Mouse (Mus musculus) kidney, postnatal 0 days (tissue): ENCODE data around the gene Ring1. TPM values are rescaled to one million over a fixed set of nuclear protein-coding genes. Genes with fewer than 3 reads are reported as not detected.

Experiments used
- ATAC-seq: fragments of 200-750 bp; cut with Nextera tagmentation; replicated peaks from 2 replicates; pipeline ENCODE4 v1.8.0; 2017; ENCODE audit warnings: low read depth, moderate number of reproducible peaks, moderate TSS enrichment, moderate library complexity; ENCODE audit not compliant: low FRiP score
- DNase-seq: peaks from one replicate; pipeline ENCODE4 v3.0.0-alpha.2; 2016; ENCODE audit warnings: low spot score
- H3K27ac ChIP-seq: fragments of 300-500 bp; sonication (generic); 2 replicates; pipeline ENCODE4 v1.5.1; 2014; ENCODE audit warnings: mild to moderate bottlenecking
- H3K27me3 ChIP-seq: fragments of 300-500 bp; sonication (generic); 2 replicates; pipeline ENCODE4 v1.6.1; 2014; ENCODE audit warnings: low read length, mixed read lengths; ENCODE audit not compliant: insufficient read depth
- H3K36me3 ChIP-seq: fragments of 300-500 bp; sonication (generic); 2 replicates; pipeline ENCODE4 v1.6.1; 2014; ENCODE audit warnings: low read length, mixed read lengths; ENCODE audit not compliant: insufficient read depth
- H3K4me1 ChIP-seq: fragments of 300-500 bp; sonication (generic); replicated peaks from 2 replicates; pipeline ENCODE4 v1.6.1; 2014; ENCODE audit warnings: antibody characterized with exemption, low read length, mixed read lengths; ENCODE audit not compliant: insufficient read depth
- H3K4me2 ChIP-seq: fragments of 300-500 bp; sonication (generic); 2 replicates; pipeline ENCODE4 v1.6.1; 2014; ENCODE audit warnings: mild to moderate bottlenecking, low read length, moderate library complexity, mixed read lengths
- H3K4me3 ChIP-seq: fragments of 300-500 bp; sonication (generic); replicated peaks from 2 replicates; pipeline ENCODE4 v1.5.1; 2014; ENCODE audit warnings: low read depth, low read length
- H3K9ac ChIP-seq: fragments of 300-500 bp; sonication (generic); 2 replicates; pipeline ENCODE4 v1.6.1; 2014; ENCODE audit warnings: low read depth, low read length
- H3K9me3 ChIP-seq: fragments of 300-500 bp; sonication (generic); replicated peaks from 2 replicates; pipeline ENCODE4 v1.6.1; 2016; ENCODE audit warnings: low read length, inconsistent platforms, mixed read lengths
- CTCF ChIP-seq: IDR thresholded peaks from 2 replicates; pipeline ENCODE4 v1.5.1; 2016; ENCODE audit warnings: antibody characterized with exemption, low read depth, mild to moderate bottlenecking, moderate library complexity
- WGBS: fragments of 180-500 bp; shearing (Covaris S2); extraction: QIAGEN DNeasy Blood & Tissue Kit; methylation state at CpG from one replicate; pipeline ENCODE4 v1.1.7; 2014; 5-methylcytosine and 5-hydroxymethylcytosine counted together
- microRNA counts: library from miRNA; unstranded; fragments of <30 nt; microRNA quantifications from one replicate; lab custom pipeline; 2015
- microRNA-seq: library from miRNA; unstranded; fragments of <30 nt; microRNA quantifications from one replicate; pipeline ENCODE4, GENCODE M21; 2016
- polyA plus RNA-seq: library from polyadenylated mRNA; unstranded; fragments of >200 nt; fragmentation: Nextera tagmentation; extraction: Ambion mirVana; gene quantifications from 2 replicates; pipeline ENCODE4 v1.2.1, GENCODE M21; 2015

The Ring1 gene
- polyA plus RNA-seq, 1 experiment from 2014 or later = 23.3 TPM

DNA sequence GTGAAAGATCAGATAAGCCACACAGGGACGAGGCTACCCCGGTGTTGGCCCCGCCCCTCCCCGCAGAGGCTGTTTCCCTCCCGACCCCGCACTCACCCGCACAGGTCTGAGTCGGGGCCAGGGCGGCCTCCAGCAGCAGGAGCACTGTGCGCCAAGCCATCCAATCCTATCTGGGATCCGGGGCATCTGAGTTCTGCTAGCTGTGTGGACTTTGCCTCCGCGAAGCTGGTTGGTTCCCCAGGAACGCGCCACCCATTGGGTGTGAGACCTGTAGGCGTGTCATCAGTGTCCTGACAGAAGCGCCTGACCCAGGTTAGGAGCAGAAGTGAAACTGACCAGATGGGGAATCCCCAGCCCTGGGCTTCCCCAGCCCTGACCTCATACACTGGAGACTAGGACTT lies 45.8 kb downstream of the Ring1 start:
- ATAC-seq = peak; percentile 87
- Histone ChIP-seq H3K27me3 (peaks cover 6% of the 10 kb centered on the region; the same call in 1 of the 2 replicates), H3K4me2 (peak overlapping the region; percentile 75), H3K4me3 (peak overlapping the region; percentile 38), H3K27ac (no peak overlapping the region), H3K9ac (peak overlapping the region; percentile 50), H3K4me1 (peaks cover 10% of the 10 kb centered on the region; the same call in 1 of the 2 replicates), H3K36me3 (no peaks in the 10 kb centered on the region), H3K9me3 (no peaks in the 10 kb centered on the region)
- DNase-seq = peak; percentile 56
- 0 out of 2 replicates have a peak, but pooled peaks have one; percentile 1 for TF ChIP-seq CTCF
- 2% methylated on average over 15 of the region's 17 CpGs for WGBS

DNA sequence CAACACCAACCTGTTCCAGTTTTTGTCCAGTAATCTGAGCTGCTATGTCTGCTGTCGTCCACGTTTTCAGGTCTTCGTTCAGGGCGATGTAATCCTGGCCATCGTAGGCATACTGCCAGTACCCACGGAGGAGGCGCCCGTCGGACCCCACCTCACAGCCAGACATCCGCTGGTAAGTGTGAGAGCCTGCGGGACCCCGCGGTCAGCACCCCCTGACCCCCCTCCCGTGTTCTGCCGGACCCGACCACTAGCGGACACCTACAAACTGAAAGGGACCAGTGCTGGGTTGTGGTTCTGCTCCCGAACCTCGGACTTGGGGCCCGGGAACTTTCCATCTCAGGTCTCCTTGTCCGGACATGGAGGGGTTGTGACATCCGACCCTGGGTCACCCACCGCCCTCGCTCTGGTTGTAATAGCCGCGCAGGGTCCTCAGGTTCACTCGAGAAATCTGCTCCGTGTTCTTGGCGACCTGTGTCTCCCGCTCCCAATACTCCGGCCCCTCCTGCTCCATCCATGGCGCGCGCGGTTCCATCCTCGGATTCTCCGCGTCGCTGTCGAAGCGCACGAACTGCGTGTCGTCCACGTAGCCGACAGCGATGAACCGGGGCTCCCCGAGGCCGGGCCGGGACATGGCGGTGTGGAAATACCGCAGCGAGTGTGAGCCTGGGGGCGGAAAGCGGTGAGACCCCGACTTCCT lies 46.5 kb downstream of the Ring1 start:
- 1% methylated on average over 57 of the region's 57 CpGs for WGBS
- no peaks in the 10 kb centered on the region for H3K36me3 ChIP-seq
- no peaks in the 10 kb centered on the region for H3K9me3 ChIP-seq
- H3K4me2 ChIP-seq = peak overlapping the region; percentile 75
- peak overlapping the region; percentile 38 for H3K4me3 ChIP-seq
- H3K27me3 ChIP-seq = peaks cover 6% of the 10 kb centered on the region; the same call in 1 of the 2 replicates
- peaks cover 10% of the 10 kb centered on the region; the same call in 1 of the 2 replicates for H3K4me1 ChIP-seq
- peak overlapping the region; percentile 50 for H3K9ac ChIP-seq
- TF ChIP-seq CTCF = no peak
- no peak for DNase-seq
- ATAC-seq = no peak
- H3K27ac ChIP-seq = no peak overlapping the region

DNA sequence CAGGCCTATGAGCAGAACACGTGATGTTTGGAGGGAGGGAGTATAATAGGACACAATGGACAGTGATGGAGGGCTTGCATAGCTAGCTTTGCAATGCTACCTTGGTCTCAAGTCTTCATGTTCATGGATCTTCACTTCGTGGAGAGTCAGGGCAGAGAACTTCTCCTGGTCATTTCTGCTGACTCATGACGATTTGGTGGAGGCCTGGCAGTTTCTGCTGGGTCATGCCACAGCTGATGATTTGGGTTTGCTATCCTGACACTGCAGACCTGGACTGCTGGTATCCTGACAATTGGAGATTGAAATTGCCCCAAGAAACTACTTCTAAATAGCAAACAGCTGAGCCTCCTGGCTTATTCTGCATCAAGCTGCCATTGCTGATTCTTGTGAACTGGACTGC lies 50.9 kb downstream of the Ring1 start:
- H3K4me3 ChIP-seq = no peak overlapping the region
- H3K9ac ChIP-seq = no peak overlapping the region
- no peak for TF ChIP-seq CTCF
- ATAC-seq (no peak), DNase-seq (no peak)
- no peaks in the 10 kb centered on the region for H3K9me3 ChIP-seq
- WGBS = 59% methylated on average over 3 of the region's 3 CpGs
- no peak overlapping the region for H3K27ac ChIP-seq
- H3K27me3 ChIP-seq = 0 out of 2 replicates have a peak, but pooled peaks cover 6% of the 10 kb centered on the region
- peaks cover 3% of the 10 kb centered on the region; the same call in 1 of the 2 replicates for H3K4me1 ChIP-seq
- H3K36me3 ChIP-seq = no peaks in the 10 kb centered on the region
- H3K4me2 ChIP-seq = no peak overlapping the region

DNA sequence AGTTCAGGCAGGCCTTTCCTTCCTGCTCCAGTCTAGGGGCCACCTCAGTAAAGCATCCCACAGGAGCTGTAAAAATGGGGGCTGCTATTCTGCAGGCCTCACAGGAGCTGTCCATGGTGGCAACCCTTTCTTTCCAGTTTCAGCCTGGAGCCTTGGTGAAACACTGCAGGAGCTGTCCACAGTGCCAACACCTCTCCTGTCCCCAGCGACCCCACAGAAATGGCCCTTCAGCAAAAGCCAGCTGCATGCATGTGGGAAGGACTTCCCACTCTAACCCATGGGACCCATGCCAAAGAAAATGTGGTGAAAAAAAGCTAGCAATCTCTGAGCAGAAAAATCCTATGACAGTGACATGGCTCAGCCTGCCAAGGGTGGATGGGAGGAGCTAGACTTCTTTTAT lies 51.8 kb downstream of the Ring1 start:
- 0% methylated on average over 1 of the region's 1 CpGs for WGBS
- peak; percentile 80 for DNase-seq
- H3K4me3 ChIP-seq = no peak overlapping the region
- H3K4me2 ChIP-seq = no peak overlapping the region
- H3K9ac ChIP-seq = no peak overlapping the region
- no peak for ATAC-seq
- no peak for TF ChIP-seq CTCF
- H3K36me3 ChIP-seq = no peaks in the 10 kb centered on the region
- no peaks in the 10 kb centered on the region for H3K4me1 ChIP-seq
- no peak overlapping the region for H3K27ac ChIP-seq
- H3K27me3 ChIP-seq = 0 out of 2 replicates have a peak, but pooled peaks cover 2% of the 10 kb centered on the region
- H3K9me3 ChIP-seq = no peaks in the 10 kb centered on the region

MicroRNAs encoded within 50 kb of the gene (microRNA counts, 519-probe panel; counts per million panel counts)
- microRNA mmu-miR-219 (lab: Ali Mortazavi, UCI) = 330 counts per million, percentile 68 among the panel's probes with 10 or more counts

Small RNA genes lying within 50 kb of the gene (microRNA-seq; reads per million reads assigned to microRNA genes)
- gene Mir219a-1 (not detected), gene Mir219c (not detected)

Other genes starting within 250 kb of the Ring1 start
- gene Angptl4, start 242.8 kb downstream of the Ring1 start, polyA plus RNA-seq = 51.4 and 58.9 TPM in 2 replicates
- gene Kank3, start 214.2 kb downstream of the Ring1 start, polyA plus RNA-seq = 57.5 and 70.4 TPM in 2 replicates
- gene Rps28, start 200.1 kb downstream of the Ring1 start, polyA plus RNA-seq = 1,262 and 1,465 TPM in 2 replicates
- 574 and 620 TPM in 2 replicates for gene Ndufa7, start 200.1 kb downstream of the Ring1 start, polyA plus RNA-seq
- gene Cd320, start 181.6 kb downstream of the Ring1 start, polyA plus RNA-seq = 101 and 109 TPM in 2 replicates
- not detected in 2 replicates for gene Gm7029, start 150.8 kb downstream of the Ring1 start, polyA plus RNA-seq
- 3.4 TPM in 2 replicates for gene Kifc1, start 134.0 kb downstream of the Ring1 start, polyA plus RNA-seq
- gene Platr17, start 119.5 kb downstream of the Ring1 start, polyA plus RNA-seq = 0.29 TPM in 1 of 2 replicates, not detected in the other
- 33.4 and 39.5 TPM in 2 replicates for gene Daxx, start 115.3 kb downstream of the Ring1 start, polyA plus RNA-seq
- gene Tapbp, start 108.8 kb downstream of the Ring1 start, polyA plus RNA-seq = 50.6 and 53.2 TPM in 2 replicates
- gene Zbtb22, start 108.8 kb downstream of the Ring1 start, polyA plus RNA-seq = 19.8 TPM in 2 replicates
- 22.2 TPM in 2 replicates for gene Rgl2, start 95.1 kb downstream of the Ring1 start, polyA plus RNA-seq
- gene Pfdn6, start 84.3 kb downstream of the Ring1 start, polyA plus RNA-seq = 147 and 150 TPM in 2 replicates
- 20.1 and 20.3 TPM in 2 replicates for gene Wdr46, start 84.0 kb downstream of the Ring1 start, polyA plus RNA-seq
- gene B3galt4, start 73.2 kb downstream of the Ring1 start, polyA plus RNA-seq = 6.7 and 8.1 TPM in 2 replicates
- gene Vps52, start 68.9 kb downstream of the Ring1 start, polyA plus RNA-seq = 37.7 and 40.7 TPM in 2 replicates
- gene Rps18, start 68.7 kb downstream of the Ring1 start, polyA plus RNA-seq = 2,059 and 2,304 TPM in 2 replicates
- 76.0 and 82.2 TPM in 2 replicates for gene H2-K1, start 24.3 kb downstream of the Ring1 start, polyA plus RNA-seq
- 64.9 and 65.7 TPM in 2 replicates for gene H2-Ke6, start 3.4 kb upstream of the Ring1 start, polyA plus RNA-seq
- gene Slc39a7, start 7.0 kb upstream of the Ring1 start, polyA plus RNA-seq = 149 and 165 TPM in 2 replicates
- 42.3 and 46.1 TPM in 2 replicates for gene Rxrb, start 7.1 kb upstream of the Ring1 start, polyA plus RNA-seq
- gene Col11a2, start 14.8 kb upstream of the Ring1 start, polyA plus RNA-seq = 1.4 and 1.6 TPM in 2 replicates
- 0.83 and 0.95 TPM in 2 replicates for gene H2-Oa, start 67.7 kb upstream of the Ring1 start, polyA plus RNA-seq
- gene H2-DMa, start 94.9 kb upstream of the Ring1 start, polyA plus RNA-seq = 18.6 and 20.6 TPM in 2 replicates
- gene Brd2, start 98.0 kb upstream of the Ring1 start, polyA plus RNA-seq = 90.2 and 100 TPM in 2 replicates
- gene H2-DMb2, start 118.6 kb upstream of the Ring1 start, polyA plus RNA-seq = 15.3 and 19.4 TPM in 2 replicates
- gene H2-DMb1, start 128.4 kb upstream of the Ring1 start, polyA plus RNA-seq = 12.9 and 13.5 TPM in 2 replicates
- 8.5 and 8.8 TPM in 2 replicates for gene Tap1, start 162.9 kb upstream of the Ring1 start, polyA plus RNA-seq
- gene Psmb9, start 163.1 kb upstream of the Ring1 start, polyA plus RNA-seq = 5.9 TPM in 2 replicates
- 17.7 and 21.6 TPM in 2 replicates for gene Psmb8, start 173.0 kb upstream of the Ring1 start, polyA plus RNA-seq
- gene Tap2, start 178.8 kb upstream of the Ring1 start, polyA plus RNA-seq = 8.8 TPM in 2 replicates
- 0.11 and 0.18 TPM in 2 replicates for gene H2-Ob, start 214.2 kb upstream of the Ring1 start, polyA plus RNA-seq
- 48.2 and 49.7 TPM in 2 replicates for gene H2-Ab1, start 233.0 kb upstream of the Ring1 start, polyA plus RNA-seq